Mouse (Mus musculus) liver, adult 2 months (tissue): Measurements from ENCODE around the gene Proser2.

ENCODE experiments used
- CTCF ChIP-seq: fragments of 200-500 bp; IDR thresholded peaks from 2 replicates; pipeline ENCODE4 v1.5.1; 2011; ENCODE audit warnings: low read depth, low read length, control low read depth
- POLR2A ChIP-seq: fragments of 200-500 bp; IDR thresholded peaks from 2 replicates; pipeline ENCODE4 v1.6.1; 2011; ENCODE audit warnings: low read length, control low read depth; ENCODE audit not compliant: insufficient read depth; ENCODE audit errors: extremely low read depth

DNA sequence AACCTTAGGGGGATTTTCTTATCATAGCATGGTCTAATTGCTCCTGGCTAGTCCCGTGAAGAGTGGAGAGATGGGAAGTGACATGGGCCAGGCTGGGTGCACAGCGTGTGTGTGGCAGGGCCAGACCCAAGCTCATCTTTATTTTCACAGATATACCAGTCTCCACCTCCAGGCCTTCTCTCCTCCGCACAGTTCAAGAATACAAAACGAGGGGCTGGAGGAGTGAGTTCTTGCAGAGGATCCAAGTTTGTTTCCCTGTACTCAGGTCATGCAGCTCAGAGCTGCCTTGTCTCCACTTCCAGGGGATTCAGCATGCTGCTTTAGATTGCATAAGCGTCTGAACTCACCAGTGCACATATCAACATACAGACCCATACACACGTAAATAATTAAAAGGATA, 47.4 kb downstream of the Proser2 start:
- TF ChIP-seq CTCF (no peak), POLR2A (no peak)
